Mouse (Mus musculus): ENCODE results near the gene Bloc1s3. TPM values are rescaled to one million over a fixed set of nuclear protein-coding genes. Genes with fewer than 3 reads are reported as not detected.

The Bloc1s3 gene
- total RNA-seq, 2 experiments from 2014 or later = 6.7 to 7.4 TPM

GRCm38 (mm10) chr7:19459144-19459870 is 48.9 kb downstream of the Bloc1s3 start:
- no peak for DNase-seq (ENCODE audit: low spot score in 2 of 2)
- intact Hi-C loops (cut with DNase I) = loop anchor here (5.0 kb wide), 1 partner anchor 103 kb away; the partner anchor contains the start of gene Ppp1r37

- DNase-seq (ENCODE audit: low spot score in 2 of 2) = peak; percentile 66 to 74
- intact Hi-C loops (cut with DNase I) = loop anchor here (5.0 kb wide), 1 partner anchor 104 kb away; the partner anchor contains the start of gene Ppp1r37
Observed at GRCm38 (mm10) chr7:19458591-19459111, 49.5 kb downstream of the Bloc1s3 start, which contains the start of gene Mark4. Mark4 (minus strand) TSS chr7:19458821.

- intact Hi-C loops (cut with DNase I) = loop anchor here (5.0 kb wide), 1 partner anchor 104 kb away; the partner anchor contains the start of gene Ppp1r37
- no peak for DNase-seq (ENCODE audit: low spot score in 2 of 2)
Observed at GRCm38 (mm10) chr7:19458072-19458486, 50.1 kb downstream of the Bloc1s3 start.

- intact Hi-C loops (cut with DNase I) = loop anchor here (5.0 kb wide), 1 partner anchor 105 kb away; the partner anchor contains the start of gene Ppp1r37
Observed at GRCm38 (mm10) chr7:19457414-19458071, 50.6 kb downstream of the Bloc1s3 start.

GRCm38 (mm10) chr7:19456628-19457027 is 51.5 kb downstream of the Bloc1s3 start:
- peak; percentile 26 to 50 for DNase-seq (ENCODE audit: low spot score in 2 of 2)
- intact Hi-C loops (cut with DNase I) = loop anchor here (5.0 kb wide), 1 partner anchor 106 kb away; the partner anchor contains the start of gene Ppp1r37

More at GRCm38 (mm10) chr7:19457414-19458071, 50.6 kb downstream of the Bloc1s3 start:
- no peak for DNase-seq (ENCODE audit: low spot score in 2 of 2)

GRCm38 (mm10) chr7:19455819-19456495 is 52.2 kb downstream of the Bloc1s3 start:
- no peak for DNase-seq (ENCODE audit: low spot score in 2 of 2)

GRCm38 (mm10) chr7:19455186-19455585 is 53.0 kb downstream of the Bloc1s3 start:
- DNase-seq (ENCODE audit: low spot score in 2 of 2) = no peak
- intact Hi-C loops (cut with DNase I) = loop anchor here (5.0 kb wide), 1 partner anchor 107 kb away; the partner anchor contains the start of gene Ppp1r37

More at GRCm38 (mm10) chr7:19455819-19456495, 52.2 kb downstream of the Bloc1s3 start:
- intact Hi-C loops (cut with DNase I) = loop anchor here (5.0 kb wide), 1 partner anchor 106 kb away; the partner anchor contains the start of gene Ppp1r37

Other genes with a start within 250 kb of the Bloc1s3 start
- gene Vasp, start 236.6 kb downstream of the Bloc1s3 start, total RNA-seq (2021) = 10 to 100 TPM; 13.1 to 14.3 TPM
- gene Ppm1n, start 228.3 kb downstream of the Bloc1s3 start, total RNA-seq (2021) = under 1 TPM in 1 of 2 experiments, not detected in 1; 0.55 TPM
- 100 to 1,000 TPM; 112 TPM for gene Rtn2, start 225.7 kb downstream of the Bloc1s3 start, total RNA-seq (2021)
- gene Fosb, start 198.3 kb downstream of the Bloc1s3 start, total RNA-seq (2021) = 10 to 100 TPM; 21.0 to 26.0 TPM
- gene Ercc1, start 163.6 kb downstream of the Bloc1s3 start, total RNA-seq (2021) = 10 to 100 TPM; 34.1 to 40.5 TPM
- gene Cd3eap, start 148.9 kb downstream of the Bloc1s3 start, total RNA-seq (2021) = 10 to 100 TPM; 16.6 to 20.0 TPM
- gene Ppp1r13l, start 148.6 kb downstream of the Bloc1s3 start, total RNA-seq (2021) = 1 to 10 TPM; 5.4 to 9.9 TPM
- gene Ercc2, start 126.4 kb downstream of the Bloc1s3 start, total RNA-seq (2021) = 10 to 100 TPM; 31.9 to 32.3 TPM
- 1 to 10 TPM; 1.8 to 2.4 TPM for gene Klc3, start 104.3 kb downstream of the Bloc1s3 start, total RNA-seq (2021)
- gene Ckm, start 103.6 kb downstream of the Bloc1s3 start, total RNA-seq (2021) = not detected
- 10 to 100 TPM; 76.2 to 78.6 TPM for gene Mark4, start 49.5 kb downstream of the Bloc1s3 start, total RNA-seq (2021)
- under 1 TPM; 0.18 to 0.64 TPM for gene Exoc3l2, start 45.0 kb downstream of the Bloc1s3 start, total RNA-seq (2021)
- gene Trappc6a, start within 50 bp of the Bloc1s3 start, total RNA-seq (2021) = 10 to 100 TPM; 18.4 to 18.8 TPM
- gene Nkpd1, start 9.5 kb upstream of the Bloc1s3 start, total RNA-seq (2021) = under 1 TPM; 0.64 to 0.87 TPM
- gene Ppp1r37, start 54.7 kb upstream of the Bloc1s3 start, total RNA-seq (2021) = 100 to 1,000 TPM; 122 TPM
- gene Zfp296, start 68.9 kb upstream of the Bloc1s3 start, total RNA-seq (2021) = 1 to 10 TPM in 1 of 2 experiments, under 1 TPM in 1; 0.27 to 1.1 TPM
- gene Gemin7, start 69.2 kb upstream of the Bloc1s3 start, total RNA-seq (2021) = 10 to 100 TPM; 43.7 to 47.1 TPM
- 10 to 100 TPM; 70.9 to 81.0 TPM for gene Clasrp, start 96.1 kb upstream of the Bloc1s3 start, total RNA-seq (2021)
- 1 to 10 TPM; 6.6 to 7.5 TPM for gene Relb, start 121.1 kb upstream of the Bloc1s3 start, total RNA-seq (2021)
- 100 to 1,000 TPM; 144 to 151 TPM for gene Clptm1, start 156.7 kb upstream of the Bloc1s3 start, total RNA-seq (2021)
- not detected for gene Apoc2, start 169.6 kb upstream of the Bloc1s3 start, total RNA-seq (2021)
- not detected for gene Gm44805, start 173.1 kb upstream of the Bloc1s3 start, total RNA-seq (2021)
- gene Apoc4, start 173.1 kb upstream of the Bloc1s3 start, total RNA-seq (2021) = not detected
- gene Apoc1, start 184.3 kb upstream of the Bloc1s3 start, total RNA-seq (2021) = 1 to 10 TPM; 2.6 to 4.0 TPM
- 1,000 to 10,000 TPM; 2,052 to 2,099 TPM for gene Apoe, start 190.8 kb upstream of the Bloc1s3 start, total RNA-seq (2021)
- 100 to 1,000 TPM; 112 to 115 TPM for gene Tomm40, start 207.1 kb upstream of the Bloc1s3 start, total RNA-seq (2021)
- 1 to 10 TPM; 7.4 to 9.3 TPM for gene Nectin2, start 242.1 kb upstream of the Bloc1s3 start, total RNA-seq (2021)